Mouse (Mus musculus) NIH3T3 (cell line): Measurements from ENCODE around the gene Nup98.

Experiments
- DNase-seq: peaks from one replicate; pipeline ENCODE4 v3.0.0-alpha.2; 2012; ENCODE audit warnings: low read depth

Nup98 gene

DNA sequence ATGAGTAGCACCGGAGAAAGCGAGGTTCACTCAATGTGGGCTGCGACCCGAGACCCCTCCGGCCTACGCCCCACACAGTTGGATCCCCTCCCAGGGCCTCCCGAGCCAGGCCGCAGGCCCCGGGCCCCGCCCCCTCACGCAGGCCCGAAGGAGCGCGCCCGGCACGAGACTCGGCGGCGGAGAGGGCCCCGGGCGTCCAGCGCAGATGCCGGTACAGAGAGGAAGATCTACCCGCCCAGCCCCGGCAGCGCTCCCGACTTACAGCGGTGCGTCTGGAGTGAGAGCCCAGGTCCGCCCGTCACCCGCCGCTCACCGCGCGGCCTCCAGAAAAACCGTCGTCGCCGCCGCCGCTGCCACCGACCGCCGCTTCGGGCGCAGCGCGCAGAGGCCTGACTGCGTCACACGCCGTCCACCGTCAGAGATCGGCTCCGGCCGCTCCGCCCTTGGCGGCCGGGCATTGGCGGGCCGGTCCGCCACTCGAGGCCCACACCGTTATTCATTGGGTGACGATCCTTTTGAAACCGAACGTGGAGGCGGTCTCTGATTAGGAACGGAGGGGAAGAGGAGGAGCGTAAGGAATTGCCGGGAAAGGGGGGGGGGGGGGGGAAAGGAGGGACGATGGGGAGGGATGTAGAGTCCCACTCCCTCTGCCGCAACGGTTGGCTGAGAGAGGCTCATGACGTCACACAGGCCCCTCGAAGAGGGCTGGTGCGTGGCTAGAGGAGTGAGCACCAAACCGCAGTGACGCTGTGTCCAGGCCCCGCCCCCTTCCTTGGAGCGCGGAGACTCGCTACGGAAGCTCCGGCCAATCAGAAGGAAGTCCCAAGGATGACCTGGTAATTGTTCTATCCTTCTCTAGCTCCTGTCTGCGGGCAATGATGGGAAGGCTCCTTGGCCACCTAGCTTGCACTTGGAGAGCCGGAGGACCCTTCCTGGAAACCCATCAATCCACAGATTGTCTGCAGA lies at the start of gene Nup98, which contains the start of gene Pgap2:
TSS of gene Nup98 (minus strand) at position 421 of the 966 bp plus-strand sequence.
TSS of gene Pgap2 (plus strand) at position 453 of the 966 bp plus-strand sequence.
- DNase-seq = peak; percentile 99

DNA sequence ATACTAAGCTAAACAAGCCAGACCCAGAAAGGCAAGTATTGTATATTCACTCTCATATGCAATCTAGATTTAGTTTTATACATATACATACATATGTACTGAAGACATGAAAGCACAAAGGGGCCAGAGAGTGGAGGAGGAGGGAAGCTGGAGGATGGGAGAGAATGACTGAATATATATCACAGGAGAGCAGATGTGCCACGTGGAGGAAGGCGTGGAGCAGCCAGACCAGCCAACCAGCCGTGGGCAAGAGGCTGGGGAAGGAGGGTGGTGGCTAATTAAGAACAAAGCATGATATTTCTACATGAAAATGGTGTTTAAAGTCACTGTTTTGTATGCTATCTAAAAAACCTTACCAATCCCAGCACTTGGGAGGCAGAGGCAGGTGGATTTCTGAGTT lies 48.8 kb upstream of the Nup98 start:
- no peak for DNase-seq

DNA sequence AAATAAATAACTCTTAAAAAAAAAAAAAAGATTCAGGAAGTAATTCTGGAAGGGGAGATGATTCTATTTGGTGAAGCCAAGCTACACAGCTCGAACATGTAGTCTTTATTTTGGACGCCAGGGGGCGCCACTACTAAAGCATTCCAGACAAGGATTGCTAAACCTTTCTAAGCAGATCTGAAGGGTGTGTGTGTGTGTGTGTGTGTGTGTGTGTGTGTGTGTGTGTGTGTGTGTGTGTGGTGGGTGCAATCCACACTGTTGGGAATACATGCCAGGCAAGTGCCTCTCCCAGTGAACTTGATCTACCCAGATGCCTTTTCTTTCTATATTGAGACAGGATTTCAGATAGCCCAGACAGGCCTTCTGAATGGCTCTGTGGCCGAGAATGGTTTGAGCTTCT lies 48.2 kb upstream of the Nup98 start:
- peak; percentile 89 for DNase-seq

DNA sequence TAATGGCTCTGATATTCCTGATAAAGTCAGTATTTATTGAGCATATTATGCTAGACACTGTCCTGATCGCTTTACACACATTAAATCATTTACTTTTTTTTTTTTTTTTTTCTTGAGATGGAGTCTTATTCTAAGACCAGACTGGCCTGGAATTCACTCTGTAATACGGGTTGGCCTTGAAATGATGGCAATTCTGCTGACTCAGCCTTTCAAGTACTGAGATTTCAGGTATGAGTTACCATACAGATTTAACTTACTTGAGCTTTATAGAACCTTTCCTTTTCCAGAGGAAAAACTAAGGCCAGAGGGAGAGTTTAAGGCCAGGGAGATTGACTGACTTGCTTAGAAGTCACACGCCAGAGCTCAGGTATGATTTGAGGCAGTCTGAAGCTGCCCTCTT lies 46.7 kb upstream of the Nup98 start:
- no peak for DNase-seq

DNA sequence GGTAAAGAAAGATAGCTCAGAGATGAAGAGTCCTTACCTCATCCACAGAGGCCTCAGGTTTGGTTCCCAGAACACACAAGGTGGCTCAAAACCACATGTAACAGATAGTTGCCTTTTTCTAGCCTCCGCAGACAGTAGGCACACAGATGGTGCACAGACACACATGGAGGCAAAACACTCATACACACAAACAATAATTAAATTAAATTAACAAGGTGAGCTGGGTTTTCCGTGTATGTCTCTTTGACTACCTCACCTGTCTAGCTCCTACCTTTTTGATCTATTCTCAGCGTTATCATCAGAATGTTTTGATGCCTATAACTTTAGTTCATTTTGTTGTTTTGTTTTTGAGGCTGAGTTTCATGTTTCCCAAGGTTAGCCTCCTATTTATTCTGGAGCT lies 46.0 kb upstream of the Nup98 start, which contains the start of gene Rhog:
TSS of gene Rhog (minus strand) at position 101 of the 400 bp plus-strand sequence.
- DNase-seq = no peak

DNA sequence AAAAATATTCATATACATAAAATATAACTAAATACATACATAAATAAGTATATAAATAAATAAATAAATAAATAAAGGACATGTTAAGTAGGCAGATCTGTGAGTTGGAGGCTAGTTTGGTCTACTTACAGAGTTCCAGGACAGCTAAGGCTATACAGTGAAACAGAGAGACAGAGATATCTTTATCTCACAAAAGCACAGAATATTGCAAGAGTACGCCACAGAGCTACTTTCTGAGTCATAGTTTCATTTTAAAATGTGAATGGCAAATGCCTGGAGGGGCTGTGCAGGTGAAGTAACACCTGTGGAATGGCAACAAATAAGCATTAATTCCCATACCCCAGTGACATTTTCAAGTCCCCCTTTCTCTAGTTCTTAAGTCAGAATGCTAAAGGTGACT lies 43.7 kb upstream of the Nup98 start:
- no peak for DNase-seq

DNA sequence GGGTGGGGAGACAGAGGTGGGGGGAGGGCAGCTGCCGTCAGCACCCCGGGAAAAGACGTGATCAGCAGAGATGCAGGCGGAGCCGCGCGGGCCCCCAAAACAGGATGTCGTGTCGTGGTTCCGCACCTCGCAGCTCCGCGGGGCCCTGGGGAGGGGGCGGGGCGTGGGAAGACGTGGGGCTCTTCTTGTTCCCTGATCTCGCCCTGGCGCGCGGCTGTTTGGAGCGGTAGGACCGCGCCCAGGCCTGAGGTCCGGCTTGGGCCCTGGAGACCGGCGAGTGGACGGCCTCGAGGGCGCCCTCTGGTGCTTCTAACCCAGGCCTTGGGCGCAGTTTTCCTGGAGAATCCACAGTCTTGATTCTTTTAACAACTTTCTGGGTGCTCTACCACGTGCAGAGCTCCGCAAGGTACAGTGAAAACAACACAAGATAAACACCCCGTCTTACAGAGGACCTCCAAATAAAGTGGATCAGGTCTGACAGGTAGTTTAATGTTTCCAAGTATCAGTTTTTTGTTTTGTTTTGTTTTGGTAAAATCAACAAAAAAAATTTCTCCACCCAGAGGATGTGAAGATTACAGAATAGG lies 40.7 kb upstream of the Nup98 start:
- DNase-seq = peak; percentile 93

DNA sequence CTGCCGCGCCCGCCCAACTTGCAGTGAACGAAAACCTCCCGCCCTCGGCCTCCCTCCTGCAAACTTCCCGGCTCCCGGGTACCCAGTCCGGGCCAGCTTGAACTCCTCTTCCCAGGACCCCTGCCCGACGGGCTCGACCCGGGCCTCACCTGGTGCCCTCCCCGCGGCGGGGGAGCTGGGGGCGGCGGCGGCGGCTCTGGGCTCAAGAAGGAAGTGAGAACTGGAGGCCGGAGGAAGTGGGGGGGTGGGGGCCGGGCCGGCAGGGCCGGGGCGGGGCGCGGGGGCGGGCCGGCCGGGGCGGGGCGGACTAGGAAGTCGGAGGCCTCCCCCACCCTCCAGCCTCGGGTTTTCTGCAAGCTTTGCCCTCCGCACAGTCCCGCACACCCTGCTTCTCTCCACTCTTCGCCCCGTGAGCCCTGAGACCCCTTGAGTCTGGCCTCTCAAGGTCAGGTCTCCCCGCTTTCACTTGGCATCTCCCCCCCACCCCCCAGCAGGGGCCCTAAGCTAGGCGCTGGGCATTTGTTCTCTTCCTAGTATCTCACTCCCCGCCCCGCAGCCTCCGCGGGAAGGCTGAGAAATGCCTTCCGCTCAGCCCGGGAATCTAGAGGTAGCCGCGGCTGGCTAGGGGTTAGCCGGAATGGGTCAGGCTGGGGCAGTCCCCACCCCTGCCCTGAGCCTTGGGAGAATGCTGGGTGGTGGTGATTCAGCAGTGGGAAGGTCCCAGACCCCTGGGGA lies 40.1 kb upstream of the Nup98 start:
- peak; percentile 82 for DNase-seq

DNA sequence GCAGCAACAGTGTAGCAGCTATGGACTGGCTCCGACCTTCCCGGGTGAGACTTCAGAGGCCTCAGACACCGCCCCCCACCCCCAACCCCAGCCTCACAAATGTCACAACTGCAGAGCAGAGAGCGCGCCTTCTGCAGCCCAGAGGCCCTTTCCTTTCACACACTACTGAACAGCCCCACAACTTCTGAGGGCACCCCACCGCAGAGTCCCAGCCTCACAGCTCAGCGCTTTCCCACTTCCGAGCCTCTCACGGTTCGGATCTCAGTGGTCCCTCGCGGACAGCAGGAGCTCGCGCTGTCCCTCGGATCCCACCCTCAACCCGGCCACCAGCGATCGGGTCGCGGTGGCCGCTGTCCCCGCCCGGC lies 39.5 kb upstream of the Nup98 start:
- DNase-seq = peak; percentile 34

DNA sequence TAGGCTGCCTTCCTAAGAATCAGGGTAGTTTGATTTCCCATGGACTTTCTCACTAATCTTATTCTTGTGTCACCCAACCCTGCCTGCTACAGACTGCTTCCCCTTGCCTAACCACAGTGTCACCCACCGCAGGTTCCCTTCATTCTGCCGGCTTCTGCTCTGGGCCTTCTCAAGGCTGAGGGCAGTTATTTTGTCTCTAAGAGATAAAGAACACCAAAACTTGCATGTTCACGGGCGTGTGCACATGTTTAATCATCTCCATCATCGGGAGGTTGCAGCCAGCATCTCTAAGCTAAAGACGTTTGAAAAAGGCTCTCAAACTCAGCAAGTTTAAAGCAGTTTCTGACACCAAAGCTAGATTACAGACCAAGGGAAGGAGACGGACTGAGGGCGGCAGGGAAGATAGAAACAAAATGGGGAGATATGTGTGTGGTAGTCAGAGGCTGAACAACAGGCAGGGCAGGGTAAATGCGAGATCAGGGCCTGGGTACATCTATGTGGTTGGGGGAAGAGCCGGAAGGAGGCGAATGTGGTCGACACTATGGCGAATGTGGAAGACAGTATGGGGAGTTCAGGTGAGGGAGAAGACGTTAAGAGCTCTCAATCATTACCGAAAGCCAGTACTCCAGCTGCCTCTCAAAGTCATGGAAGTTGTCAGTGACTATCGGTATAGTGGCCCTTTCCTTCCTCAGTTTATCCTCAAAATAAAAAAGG lies 38.9 kb upstream of the Nup98 start:
- no peak for DNase-seq

DNA sequence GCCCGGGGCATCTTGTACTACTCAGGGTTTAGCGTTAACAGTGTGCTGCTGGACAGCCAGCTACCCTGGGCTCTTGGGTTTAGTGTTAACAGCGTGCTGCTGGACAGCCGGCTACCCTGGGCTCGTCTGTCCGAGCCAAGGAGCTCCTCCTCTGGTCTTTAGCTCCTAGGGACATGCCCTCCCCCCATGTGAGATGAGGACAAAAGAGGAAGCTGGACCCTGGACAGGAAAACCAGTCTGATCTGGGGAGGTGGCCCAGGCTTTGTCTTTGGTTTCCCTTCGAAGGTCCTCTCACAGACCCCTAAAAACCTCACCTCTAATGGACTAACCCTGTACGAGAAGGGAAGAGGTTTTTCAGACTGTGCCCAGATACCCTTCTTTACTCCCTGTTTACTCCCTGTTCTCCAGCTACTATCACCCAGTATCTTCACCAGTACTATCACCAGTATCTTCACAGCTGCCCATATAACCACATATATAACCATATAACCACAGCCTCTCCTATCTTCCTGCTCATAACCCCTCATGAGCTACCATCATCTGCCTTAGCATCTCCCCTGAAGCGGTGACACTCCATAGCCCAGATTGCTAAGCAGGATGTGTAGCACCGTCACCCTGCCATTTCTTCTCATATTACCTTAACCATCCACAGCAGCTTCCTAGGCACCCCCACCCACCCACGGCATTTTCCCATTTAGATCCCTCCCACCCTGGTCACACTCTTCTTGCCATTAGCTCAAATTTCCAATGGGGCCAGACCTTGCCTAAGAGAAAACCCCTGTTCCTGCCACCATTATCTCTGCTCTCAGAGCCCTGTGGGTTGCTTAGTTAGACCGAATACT lies 37.2 kb upstream of the Nup98 start:
- DNase-seq = no peak

DNA sequence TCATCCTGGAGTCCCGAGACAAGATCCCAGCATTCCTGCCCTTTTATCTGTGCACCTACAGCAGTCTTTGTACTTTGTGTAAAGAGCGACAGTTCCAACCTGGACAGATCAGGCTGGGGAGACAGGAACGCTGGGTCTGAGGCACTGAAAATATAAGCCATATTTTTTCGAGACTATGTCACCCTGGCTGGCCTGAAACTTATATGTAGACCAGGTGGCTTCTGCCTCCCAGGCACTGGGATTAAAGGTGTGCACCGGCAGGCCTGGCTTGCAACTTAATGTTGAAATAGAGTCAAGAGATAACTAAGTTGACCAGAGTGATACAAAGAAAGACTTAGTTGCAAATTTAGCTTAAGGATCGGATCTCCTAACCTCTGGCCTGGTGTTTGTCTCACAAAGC lies 36.3 kb upstream of the Nup98 start:
- DNase-seq = no peak

DNA sequence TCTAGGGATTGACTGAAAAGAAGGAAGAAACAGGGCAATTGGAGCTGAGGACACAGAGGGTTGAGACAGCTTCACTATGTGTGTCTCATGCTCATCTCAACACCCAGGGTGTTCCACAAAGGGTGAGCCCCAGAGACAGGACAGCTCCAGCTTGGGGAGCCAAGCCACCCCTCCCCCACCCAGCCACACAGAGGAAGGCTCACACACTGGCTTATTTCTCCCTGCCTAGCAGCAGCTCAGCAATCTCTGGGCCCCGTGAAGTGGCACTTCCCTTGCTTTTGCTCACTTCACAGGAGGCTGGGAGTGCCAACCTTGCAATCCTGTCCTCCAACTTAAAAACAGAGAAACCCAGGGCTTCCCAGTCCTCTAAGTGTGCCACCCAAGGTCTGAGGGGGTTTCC lies 35.8 kb upstream of the Nup98 start:
- peak; percentile 19 for DNase-seq

DNA sequence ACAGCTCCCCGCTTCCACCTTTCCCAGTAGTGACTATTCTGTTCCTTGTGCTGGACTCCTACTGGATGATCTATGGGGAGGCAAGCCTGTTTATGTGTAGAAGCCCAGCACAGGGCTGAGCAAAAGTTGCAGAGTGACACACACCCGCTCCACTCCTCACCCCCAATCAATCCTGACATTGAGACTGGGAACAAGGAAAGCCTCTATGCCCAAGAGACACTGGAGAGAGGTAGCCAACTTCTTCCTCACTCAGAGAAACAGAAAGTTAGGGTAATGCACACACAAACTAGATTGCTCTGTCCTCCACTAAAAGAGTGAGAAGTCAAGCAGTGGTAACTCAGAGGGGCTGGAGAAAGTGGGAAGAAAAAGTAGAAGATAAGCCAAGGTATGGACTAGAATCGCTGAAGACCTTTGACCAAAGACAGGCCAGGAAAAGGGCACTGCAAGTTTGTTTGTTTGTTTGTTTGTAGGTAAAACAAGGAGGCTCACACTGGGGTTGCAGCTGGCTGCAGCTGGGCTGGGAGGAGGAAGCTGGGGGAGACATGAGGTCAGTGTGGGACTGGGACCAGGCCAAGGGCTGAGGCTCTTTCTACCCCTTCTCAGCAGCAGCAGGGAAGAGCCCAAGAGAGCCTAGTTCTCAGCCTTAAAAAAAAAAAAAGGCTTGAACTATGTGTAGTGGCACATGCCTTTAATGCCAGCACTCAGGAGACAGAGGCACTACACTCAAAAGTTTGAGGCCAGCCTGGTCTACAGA lies 35.0 kb upstream of the Nup98 start:
- no peak for DNase-seq

DNA sequence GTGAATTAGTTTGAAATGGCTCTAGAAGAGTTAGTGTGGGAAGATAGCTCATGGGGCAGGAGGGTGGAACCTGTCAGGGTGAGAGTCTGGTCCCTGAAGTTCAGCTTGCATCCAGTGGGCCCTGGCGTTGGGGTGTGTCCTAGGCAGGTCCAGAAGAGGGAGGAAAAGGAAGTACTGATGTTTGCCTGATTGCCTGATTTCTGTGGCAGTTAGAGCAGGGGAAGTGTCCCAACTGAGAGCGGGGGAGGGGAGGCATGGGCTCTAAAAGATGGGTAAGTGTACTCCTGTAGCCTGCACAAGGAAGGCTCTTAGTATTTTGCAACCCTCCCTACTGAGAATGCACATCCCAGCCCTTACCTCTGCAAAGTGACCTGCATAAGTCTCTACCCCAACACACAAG lies 33.9 kb upstream of the Nup98 start:
- no peak for DNase-seq

DNA sequence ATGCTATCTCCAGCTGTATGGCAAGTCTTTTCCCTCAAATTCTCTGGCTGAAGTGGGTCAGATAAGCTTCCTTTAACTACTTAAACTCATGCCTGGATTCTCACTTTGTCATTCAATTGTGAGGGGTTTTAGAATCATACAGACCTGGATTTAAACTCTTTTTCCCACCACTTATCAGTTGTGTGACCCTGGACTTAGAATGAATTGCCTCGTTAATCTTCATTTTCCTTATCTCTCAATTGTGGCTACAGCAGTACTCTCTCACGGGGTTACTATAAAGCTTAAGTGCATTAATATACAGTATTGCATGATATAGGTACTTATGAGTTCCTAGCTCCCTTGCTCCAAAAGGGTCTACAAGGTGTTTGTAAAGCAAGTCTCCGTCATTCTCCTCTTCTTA lies 32.9 kb upstream of the Nup98 start:
- no peak for DNase-seq

DNA sequence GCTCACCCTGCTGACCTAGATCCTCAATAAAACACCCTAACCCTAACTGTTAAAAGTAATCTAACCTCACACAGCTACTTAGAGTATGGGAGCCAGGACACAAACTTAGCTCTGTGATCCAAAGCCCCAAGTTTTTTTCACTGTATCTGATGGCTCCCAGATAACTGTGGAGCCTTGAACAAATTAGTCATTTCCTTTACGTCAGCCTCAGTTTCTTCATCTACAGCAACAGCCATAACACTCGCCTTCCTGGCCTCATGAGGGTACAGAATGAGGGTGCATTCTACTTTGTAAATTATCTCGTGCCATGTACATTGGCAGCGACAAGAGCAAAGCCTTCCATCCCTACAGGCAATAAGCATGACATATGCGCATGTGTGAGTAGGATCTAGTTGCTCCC lies 32.4 kb upstream of the Nup98 start:
- no peak for DNase-seq

DNA sequence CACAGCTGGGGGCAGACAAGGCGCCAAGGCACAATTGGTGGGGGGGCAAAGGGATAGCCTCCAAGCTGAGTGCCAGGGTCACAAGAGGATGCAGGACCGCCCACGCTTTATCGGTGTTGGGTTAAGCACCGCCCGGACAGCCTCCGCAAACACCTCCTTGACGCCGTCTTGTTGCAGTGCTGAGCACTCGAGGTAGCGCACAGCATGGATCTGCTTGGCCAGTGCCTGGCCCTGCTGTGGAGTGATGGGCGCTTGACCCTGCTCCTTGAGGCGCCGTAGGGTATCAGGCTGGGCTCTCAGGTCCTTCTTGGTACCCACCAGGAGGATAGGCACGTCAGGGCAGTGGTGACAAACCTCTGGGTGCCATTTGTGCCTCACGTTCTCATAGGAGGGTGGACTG lies 29.6 kb upstream of the Nup98 start:
- no peak for DNase-seq

DNA sequence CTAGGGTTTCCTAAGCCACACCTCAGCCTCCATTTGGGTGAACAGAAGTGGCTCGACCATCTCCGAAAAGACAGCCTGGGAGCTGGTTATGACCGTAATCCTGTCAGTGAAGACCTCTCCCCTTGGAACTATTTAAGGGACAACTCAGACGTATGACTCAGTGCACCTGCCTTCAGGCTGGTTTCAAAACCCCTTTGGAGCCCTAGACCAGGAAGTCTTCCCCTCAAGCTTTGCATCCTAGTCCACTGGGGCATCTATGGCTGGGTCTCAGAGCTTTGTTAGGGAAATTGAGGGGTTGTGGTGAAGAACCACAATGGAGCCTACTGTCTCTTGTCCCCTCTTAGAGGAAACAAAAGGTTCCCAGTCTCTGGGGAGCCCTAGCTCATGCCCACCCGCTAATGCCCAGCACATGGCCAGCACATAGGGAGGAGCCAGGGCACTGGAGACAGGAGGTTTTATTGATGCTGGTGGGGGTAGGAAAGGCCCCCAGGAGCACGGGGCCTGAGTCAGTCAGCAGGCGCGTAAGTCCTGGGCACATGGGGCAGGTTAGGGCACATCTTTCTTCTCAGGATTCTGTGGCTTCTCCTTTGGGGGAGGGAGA lies 28.8 kb upstream of the Nup98 start:
- DNase-seq = no peak

DNA sequence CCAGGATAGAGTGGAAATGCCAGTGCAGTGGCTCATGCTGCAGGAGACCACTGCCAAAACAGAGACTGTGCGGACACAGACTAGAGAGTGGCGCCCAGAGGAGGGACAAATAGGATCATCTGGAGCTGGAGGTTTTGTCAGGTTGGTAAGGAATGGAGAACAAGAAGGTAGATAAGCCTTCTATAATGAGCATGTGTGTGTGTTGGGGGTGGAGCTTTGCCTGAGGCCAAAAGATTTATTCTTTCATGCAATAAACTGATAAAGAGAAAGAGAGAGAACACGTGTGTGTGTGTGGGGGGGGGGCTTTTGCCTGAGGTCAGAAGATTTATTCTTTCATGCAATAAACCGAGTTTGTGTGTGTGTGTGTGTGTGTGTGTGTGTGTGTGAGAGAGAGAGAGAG lies 23.1 kb upstream of the Nup98 start:
- no peak for DNase-seq
